Mouse (Mus musculus) lung, adult 2 months (tissue): ENCODE results near the gene Gm20696.

Source experiments
- CTCF ChIP-seq: fragments of 200-500 bp; IDR thresholded peaks from 2 replicates; pipeline ENCODE4 v1.5.1; 2011; ENCODE audit warnings: mild to moderate bottlenecking, low read length, control low read depth; ENCODE audit not compliant: insufficient read depth
- POLR2A ChIP-seq: fragments of 200-500 bp; IDR thresholded peaks from 2 replicates; pipeline ENCODE4 v1.6.1; 2011; ENCODE audit warnings: low read depth, mild to moderate bottlenecking, control low read depth, low read length, borderline replicate concordance; ENCODE audit errors: extremely low read depth

DNA sequence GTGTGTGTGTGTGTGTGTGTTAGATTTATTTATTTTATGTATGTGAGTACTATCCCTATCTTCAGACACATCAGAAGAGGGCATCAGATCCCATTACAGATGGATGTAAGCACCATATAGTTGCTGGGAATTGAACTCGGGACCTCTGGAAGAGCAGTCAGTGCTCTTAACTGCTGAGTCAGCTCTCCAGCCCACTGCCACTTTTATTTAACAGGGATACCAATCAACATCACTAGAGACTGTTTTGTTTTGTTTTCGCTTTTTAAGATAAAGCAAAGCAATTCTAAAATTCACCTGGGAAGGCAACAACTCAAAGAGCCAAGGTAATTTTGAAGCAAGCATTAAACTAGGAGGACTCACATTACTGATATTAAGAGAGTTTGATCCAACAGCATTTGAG lies 120.2 kb downstream of the Gm20696 start:
- TF ChIP-seq POLR2A (no peak), CTCF (no peak)
